Mouse (Mus musculus) induced T-regulatory cell, adult 2 months (primary cell): ENCODE measurements around the gene Stk39.
A peak's percentile ranks its signal among the peaks of the same experiment; 100 is the strongest.
"Not testable (repeated sequence)": the region's sequence is repeated elsewhere in the genome, so short reads cannot be mapped to it uniquely, and the experiment has no call there.

Experiments used
- DNase-seq: peaks from one replicate; pipeline ENCODE4 v3.0.0-alpha.2; 2012; ENCODE audit warnings: low read depth

Stk39 gene

DNA sequence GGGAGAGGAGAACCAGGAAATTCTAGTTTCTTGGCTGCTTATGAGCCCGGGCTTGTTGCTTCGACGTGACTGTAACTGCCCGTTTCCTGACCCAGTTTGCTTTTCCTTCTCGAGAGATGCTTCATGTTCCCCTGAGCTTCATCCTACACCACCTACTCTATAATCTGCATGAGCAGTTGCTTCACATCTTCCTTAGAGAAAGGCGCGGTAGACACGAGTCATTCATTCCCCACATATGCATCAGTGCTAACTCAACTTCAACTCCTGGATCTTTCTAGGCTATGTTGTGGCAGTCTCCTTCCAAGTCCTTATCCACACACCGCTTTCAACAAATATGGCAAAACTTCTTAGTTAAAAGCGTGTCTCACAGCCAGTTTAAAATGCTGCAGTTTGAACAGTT lies 184.0 kb downstream of the Stk39 start:
- DNase-seq: no peak

DNA sequence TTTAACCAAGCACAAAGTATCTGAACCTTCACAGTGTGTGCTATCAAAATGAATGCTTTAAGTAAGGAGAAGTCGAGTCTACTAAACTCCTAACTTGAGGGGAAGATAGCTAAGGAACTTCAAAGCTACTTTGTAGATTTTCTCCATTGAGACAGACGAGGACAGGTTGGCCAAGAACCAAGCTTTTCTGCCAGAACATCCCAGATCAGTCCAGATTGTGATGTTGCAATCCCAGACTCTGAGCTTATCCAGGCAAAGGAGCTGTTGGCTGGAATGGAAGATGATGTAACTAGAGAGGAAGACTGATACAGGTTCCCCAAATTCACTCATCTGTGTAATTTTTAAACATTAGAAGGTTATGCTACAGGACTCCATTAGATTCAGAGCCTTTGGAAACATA lies 187.7 kb downstream of the Stk39 start:
- DNase-seq: no peak

DNA sequence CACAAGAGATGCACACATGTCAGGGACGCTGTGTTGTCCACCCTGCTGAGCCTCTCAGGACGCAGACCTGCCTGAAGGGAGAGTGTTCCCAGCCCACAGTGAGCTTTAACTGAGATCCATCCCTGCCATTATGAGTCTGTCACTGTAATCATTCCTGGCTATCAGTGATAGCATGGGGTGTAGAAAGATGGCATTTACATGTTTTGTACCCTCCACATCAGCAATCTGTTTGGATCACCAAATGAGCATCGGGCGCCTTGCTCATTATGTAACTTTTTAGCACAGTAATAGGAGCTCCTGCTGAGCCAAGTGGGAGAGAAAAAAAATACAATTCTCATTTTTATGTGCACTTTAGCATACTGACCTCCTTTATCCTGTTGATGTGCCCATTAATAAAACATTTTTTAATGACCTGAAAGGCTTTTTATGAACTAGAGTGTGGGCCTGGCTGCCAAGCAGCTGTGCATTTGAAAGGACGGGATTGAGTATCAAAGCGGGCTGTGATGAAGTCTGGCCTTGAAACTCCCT lies 189.0 kb downstream of the Stk39 start:
- DNase-seq: no peak

DNA sequence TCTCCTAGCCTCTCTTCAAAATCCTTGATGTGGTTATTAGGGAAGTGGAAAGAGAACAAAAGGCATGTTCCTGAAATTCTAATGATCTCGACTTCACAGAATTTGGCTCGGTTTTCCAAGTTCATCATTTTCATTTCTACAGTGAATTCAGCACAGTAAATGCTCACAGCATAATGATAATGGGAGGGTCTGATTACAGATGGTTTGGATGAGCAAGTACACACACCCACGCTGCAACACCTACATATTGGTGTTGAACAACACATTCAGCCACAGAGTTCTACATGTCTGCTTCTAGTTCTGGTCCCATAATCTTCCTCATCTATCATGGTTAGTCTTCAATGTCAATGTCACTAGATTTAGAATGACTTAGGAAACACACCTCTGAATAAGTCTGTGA lies 190.5 kb downstream of the Stk39 start:
- DNase-seq: no peak

DNA sequence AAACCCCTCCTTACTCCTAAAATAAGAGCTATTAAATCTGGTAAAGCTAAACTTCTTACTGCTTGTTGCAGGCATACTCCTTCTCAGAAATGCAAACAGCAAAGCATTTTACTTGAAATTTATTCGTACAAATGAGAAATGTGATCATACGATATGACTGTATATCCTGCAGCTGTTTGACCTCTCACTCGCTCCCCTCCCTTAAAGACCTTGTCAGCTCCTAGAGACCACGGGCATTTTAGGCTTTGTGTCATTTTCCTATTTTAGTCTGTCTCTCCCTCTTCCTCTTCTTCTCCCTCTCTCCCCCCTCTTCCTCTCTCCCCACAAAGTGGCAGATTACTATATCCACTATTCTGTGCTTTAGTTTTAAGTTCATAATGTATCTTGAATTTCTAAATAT lies 200.8 kb downstream of the Stk39 start:
- no peak for DNase-seq

DNA sequence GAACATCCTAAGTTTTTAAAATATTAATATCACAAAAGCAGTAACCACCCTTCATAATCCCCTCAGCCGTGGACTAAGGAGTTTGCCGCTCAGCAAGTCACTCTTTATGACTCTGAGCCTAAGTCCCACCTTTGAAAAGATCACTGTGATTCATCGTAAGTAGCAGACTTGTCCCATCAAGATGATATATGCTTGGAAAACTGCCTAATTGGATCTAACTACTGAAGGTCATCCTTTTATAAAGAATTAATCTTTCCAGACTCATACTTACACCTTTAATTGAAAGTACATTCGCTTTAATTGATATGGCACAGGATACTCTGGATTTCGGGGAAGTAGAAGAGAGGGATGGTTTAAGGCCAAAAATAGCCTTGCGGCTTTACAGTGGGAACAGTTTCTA lies 201.2 kb downstream of the Stk39 start:
- DNase-seq: no peak

DNA sequence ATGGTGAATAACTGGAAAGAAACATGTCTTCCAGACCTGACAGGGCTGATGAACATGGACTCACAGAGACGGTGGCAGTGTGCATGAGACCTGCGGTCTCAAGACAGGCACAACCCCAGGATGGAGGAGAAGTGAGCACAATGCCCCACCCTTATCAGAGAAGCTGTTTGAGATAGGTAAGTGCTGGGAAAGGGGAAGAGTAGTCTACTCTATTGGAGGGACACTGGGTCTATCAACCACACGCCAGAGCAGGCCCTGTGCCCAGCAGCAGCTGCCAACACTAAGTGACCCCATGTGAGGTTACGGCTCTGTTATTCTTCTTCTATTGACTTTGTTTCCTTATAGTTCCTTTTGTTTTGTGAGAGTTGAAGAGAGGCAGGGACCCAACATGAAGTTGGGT lies 202.4 kb downstream of the Stk39 start:
- no peak for DNase-seq

DNA sequence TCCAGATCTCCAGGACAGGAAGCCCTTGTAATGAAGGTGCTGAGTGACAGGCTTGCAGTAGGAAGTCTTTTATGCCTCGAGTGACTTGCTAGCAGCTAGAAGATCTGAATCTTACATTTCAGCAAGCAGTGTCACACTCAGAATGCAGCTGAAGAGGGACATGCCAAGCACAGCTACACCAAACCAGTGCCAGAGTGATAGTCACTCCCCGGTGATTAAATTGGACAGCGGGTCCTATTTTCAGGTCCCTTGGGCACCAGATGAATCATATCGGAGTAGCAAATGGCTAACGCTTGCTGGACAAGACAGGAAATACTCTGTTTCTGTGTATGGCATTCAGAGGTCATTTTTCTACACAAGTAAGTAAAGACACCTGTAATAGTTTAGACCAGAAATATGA lies 207.2 kb downstream of the Stk39 start:
- no peak for DNase-seq

DNA sequence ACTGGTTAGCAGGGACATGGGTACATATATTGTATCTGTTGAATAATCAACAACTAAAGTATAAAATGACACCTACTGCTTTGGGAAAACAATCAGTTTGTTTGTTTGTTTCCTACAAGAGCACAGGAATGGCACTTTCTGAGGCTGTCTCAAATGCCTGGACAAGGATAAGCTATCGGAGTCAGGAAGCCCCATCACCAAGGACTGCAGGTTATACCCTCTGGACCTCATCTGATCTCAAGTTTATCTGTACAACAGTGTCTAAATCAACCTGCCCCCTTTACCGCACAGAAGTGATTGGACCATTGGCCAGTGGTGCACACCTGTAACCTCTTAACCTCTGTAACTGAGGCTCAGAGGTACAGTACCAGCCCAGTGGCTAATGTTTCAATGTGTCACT lies 211.2 kb downstream of the Stk39 start:
- DNase-seq: no peak

DNA sequence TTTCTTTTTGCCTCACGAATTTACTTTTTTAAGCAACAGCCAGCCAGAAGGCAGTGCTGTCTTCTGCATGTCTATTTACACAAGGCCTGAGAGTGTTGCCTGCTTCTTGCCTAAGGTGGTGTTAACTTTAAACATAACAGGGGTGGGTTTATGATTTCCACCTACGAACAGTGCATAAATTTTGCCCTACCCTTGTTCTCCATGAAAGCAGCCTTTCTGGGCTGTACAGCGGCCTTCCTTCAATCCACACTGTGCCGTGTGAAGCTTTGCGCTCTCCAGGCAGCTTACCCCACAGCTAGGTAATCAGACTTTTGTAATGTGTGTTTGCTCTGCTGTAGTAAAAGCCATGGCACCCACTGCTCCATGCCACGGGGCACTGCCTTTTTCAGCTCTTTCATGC lies 214.5 kb downstream of the Stk39 start:
- no peak for DNase-seq

DNA sequence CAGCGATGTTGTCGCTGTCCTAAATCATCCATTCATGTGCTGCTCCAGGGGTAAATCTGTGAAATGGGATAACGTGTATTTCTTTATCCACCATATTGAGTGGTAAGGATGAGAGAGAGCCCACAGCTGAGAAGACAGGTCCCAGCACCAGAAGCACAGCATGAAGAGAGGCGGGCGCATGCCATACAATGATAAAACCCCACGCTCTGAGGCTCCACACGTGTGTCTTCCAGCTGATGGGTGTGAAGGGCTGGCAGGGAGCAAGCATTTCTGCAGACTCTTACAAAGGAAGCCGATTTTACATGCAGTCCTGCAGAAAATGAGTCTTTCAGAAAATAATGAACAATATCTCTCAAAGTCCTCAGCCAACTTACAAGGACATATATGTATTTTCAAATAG lies 215.6 kb downstream of the Stk39 start:
- DNase-seq: no peak

DNA sequence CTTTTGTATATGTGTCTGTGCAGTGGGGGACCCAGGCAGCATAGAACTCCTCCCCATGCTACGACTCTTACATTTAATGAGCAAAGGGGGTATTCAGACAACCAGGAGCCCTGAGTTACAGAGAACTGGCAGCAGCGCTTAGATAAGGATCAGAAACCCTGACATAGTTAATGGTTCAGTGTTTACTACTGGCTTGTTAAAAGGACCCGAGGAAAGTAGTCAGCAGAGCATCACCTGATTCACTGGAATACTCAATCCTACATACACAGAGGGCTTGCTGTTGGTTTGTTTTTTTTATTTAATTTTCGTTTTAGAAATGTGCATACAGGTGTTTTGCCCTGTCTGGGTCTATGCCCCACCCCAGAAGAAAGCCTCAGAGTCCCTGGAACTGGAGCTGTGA lies 217.3 kb downstream of the Stk39 start:
- no peak for DNase-seq

DNA sequence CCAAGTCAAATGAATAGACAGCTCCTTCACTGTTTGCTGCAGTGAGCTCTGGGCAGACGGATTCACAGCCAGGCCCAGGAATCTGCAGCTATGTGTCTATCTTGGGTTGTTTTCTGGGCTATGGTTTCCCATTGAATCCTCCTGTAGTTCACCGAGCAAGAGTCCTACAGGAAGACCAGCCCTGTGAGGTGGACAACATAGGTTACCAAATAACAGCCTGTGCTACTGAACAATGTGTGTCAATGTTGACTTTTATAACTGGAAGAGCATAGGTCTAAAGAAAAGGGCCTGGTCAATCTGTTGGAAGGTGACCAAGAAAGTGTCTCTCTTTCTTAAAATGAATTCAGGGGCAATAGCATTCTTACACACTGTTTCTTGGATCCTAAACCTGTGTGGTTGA lies 218.8 kb downstream of the Stk39 start:
- no peak for DNase-seq

DNA sequence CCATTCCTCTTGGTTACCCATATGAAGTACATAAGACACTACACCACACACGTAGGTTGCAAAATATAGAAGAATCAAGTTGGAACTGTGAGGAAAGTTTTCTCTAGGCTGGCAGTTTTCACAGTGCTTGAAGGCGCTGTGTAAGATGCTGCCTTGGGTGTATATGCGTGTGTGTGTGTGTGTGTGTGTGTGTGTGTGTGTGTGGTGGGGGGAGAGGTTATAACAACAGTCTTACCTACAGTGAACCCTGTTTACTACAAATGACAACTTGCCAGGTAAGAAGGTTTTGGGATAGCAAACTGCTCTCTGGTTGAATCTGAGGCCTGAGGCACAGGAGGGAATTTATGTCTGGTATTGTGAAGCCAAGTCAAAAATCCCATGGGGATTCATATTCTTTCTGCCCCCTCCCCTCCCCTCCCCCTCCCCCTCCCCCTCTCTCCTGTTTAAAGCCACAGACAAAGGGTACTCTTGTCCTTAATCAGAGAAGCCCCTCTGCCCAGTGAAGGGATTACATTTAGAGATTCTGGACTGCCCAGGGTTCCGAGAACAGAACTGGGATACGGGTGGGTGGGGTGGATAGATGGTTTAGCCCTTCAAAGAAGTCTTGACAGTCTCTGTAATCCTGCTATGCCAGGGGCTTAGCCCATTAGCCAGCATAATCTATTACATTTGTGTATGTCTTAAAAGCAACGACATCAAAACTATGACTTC lies 219.9 kb downstream of the Stk39 start:
- DNase-seq: no peak

DNA sequence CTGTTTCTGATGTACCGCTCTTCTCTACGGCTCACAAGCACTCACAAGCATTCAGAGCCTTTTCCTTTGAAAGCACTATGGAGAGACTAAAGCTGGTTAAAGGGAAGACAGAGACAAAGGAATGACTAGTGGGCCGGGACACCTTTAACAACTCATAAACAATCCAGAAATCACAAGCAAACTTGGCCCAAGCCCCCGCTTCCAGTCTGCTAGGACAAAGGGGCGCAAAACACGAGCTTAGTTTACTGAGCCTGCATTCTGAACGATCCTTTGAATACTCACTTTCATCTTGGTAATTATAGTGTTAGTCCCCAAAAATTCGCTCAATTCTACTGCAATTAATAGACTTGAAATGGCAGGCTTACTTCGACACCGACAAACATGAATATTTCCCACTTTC lies 221.2 kb downstream of the Stk39 start:
- no peak for DNase-seq

DNA sequence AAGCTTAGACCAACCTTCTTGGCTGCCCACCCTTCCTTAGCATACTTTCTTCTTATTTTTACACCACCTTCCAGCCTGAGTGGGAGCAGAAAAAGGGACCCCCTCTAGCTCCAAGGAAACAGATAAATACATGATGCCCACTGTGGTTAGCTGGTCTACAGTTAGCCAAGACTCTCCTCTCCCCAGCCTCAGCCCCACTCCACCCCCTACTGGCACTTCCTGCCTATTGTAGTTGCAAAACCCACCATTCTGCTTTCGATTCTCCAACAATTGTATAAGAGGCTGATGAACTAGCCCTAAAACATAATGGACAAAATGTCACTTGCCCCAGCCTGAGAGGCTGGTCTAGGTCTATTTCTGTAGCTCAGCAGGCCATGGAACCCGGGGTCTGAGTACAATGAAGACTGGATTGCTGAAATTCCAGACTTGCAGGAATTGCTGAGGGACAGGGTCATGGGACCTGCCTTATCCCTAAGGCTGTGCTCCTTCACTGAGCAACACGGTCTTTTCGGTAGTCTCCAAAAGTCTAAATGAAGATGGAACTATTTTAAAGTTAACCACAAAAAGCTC lies 222.1 kb downstream of the Stk39 start:
- no peak for DNase-seq

DNA sequence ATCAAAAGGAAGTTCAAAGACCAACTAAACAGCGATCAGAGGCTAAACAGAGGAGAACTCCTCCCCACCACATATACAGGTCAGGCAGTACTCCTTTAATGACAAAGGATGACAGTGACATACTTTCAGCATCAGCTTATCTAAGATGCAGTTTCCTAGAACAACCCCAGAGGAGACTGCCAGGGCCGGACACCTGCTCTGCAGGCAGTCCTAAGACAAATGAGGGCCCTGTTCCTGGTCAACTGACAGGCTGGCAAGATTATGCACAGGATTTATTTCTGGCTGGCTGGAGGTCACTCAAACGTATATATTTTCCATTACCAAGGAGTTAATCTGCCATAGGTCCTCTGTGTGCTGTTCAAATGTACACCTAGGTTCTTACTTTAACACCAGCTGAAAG lies 225.8 kb downstream of the Stk39 start:
- no peak for DNase-seq

DNA sequence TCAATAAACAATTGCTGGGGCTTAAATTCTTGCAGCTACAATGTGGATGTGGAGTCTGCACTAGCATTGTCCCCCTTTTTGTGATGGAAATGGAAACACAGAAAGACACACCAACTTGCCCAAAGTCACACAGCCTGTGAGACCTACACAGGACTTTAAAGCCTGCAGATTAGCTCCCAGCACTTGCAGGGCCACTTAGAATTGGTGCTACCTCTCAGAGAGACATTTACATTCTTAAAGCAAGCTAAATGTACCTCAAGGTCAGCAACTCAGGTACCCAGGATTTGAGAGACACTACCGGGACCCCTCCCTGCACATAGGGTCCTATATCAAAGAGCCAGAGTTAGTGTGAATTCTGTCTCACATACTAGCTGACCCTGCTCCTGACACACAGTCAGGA lies 227.5 kb downstream of the Stk39 start:
- no peak for DNase-seq

DNA sequence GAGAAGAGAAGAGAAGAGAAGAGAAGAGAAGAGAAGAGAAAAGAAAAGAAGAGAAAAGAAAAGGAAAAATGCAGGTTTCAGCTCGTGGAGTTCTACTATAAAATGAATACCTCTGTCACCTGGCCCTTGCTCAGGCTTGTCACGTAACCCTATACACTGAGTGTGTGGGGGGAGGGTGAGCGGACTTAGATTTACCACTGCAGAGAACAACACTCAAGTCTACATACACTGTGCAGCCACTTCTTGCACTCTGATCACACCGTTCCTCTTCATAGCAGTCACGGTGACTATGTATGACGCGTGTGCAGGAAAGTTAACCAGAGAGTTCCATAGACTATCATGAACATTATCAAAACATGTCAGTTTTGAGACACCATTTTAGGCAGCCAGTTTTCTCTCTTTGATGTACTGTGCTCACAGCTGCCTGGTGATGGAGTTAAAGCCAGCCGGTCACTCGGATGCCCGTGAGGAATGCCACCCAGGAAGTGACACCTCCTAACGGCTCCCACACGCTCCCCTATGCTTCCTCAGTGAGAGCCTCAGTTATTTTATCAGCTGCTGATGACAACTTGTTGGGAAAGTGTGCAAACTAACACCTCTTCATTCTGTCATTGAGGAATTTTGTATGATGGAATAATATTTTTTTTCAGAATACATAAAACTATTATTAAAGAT lies 228.1 kb downstream of the Stk39 start:
- DNase-seq: no peak

DNA sequence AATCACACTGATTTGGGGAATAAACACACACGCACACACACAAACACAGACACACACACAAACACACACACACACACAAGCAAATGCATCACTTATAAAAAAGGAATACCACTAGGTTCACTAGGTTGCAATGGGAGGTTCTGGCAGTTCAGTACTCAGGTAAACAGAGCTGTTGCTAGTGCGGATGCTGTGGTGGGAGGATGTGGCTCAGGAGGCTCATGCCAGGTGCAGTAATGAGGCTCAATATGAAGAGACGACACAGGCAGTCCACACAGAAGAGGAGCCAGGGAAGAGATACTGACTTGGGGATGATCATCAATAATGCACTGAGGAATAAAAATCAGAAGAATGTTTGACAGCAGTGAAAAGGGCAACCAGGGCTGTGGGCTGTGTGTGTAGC lies 228.8 kb downstream of the Stk39 start:
- peak; percentile 10 for DNase-seq

DNA sequence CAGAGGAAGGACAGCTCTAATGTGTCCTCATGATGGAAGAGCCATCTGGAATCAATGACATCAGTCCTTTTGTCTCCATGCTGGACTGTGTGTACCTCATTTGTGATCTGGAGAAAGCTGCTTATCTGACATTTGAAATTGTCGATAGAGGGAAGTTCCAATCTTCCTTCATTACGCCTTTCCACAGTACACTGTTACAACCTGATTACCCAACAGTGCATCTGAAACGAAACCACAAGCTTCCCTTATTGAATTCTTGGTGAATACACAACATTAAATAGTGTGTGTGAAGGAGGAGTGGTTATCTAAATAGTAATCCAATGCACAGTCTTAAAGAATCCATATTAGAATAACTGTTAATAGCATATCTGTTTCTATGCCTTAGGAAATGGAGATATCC lies 230.0 kb downstream of the Stk39 start:
- DNase-seq: no peak

DNA sequence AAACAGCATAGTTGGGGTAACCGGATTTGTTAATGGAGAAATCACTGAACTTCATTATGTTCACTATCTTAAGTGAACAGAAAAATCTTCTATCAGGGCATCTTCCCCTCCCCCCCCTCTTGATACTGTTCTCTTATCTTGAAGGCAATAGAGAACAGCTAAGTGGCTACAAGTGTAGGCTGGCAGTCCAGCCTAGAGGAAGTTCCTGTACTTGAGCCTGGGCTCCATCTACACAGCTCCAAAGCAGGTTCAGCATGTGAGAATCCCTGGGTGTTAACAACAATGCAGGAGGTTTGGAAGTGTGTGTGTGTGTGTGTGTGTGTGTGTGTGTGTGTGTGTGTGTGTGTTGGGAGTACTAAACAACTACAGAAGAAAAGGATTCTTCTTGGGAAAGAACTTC lies 230.4 kb downstream of the Stk39 start:
- no peak for DNase-seq

DNA sequence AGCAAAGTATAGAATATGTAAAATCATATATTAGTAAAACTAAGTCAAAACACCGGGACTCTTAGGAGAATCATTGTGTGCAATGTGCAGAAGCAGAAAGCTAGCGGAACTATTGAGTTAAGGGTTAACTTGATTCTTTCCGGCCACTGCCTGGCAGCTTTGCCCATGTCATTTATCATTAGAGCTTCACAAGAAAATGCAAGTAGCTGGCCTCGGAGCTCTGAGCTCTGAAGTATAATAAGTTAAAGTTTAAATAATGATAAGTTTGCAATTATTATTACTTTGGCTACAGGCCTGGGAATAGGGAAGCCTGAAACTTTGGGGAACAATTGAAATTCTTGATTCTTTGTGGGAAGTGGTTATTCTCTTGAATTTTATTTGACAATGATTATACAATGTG lies 232.7 kb downstream of the Stk39 start:
- not testable (repeated sequence) for DNase-seq

DNA sequence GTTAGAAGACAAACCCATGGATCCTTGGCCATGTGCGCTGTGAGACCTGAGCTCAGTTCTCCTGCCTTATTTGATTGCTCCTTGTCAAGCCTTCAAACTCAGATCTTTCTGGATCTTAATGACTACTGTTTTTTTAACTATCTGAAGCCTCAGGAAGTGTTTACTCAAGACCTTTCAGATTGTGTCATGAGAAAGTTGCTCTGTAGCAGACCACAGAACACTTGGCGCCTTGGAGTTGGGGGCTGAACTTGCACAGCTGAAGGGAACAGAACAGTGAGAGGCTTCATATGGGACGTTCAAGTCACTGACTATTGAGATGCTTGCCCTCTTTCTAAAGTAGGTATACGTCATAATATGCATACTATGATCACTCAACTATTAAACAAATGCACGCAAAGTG lies 239.1 kb downstream of the Stk39 start:
- DNase-seq: no peak
